Mouse (Mus musculus) c-Kit-positive CD71-negative TER-119-negative erythroid progenitor cells, embryonic 14.5 days (primary cell): Measurements from ENCODE around the gene Tnks2.
A peak's percentile ranks its signal among the peaks of the same experiment; 100 is the strongest.
"Not testable (repeated sequence)": the region's sequence is repeated elsewhere in the genome, so short reads cannot be mapped to it uniquely, and the experiment has no call there.

Experiments used
- DNase-seq: peaks from one replicate; pipeline ENCODE4 v3.0.0-alpha.2; 2013; ENCODE audit warnings: low read depth

The Tnks2 gene

DNA sequence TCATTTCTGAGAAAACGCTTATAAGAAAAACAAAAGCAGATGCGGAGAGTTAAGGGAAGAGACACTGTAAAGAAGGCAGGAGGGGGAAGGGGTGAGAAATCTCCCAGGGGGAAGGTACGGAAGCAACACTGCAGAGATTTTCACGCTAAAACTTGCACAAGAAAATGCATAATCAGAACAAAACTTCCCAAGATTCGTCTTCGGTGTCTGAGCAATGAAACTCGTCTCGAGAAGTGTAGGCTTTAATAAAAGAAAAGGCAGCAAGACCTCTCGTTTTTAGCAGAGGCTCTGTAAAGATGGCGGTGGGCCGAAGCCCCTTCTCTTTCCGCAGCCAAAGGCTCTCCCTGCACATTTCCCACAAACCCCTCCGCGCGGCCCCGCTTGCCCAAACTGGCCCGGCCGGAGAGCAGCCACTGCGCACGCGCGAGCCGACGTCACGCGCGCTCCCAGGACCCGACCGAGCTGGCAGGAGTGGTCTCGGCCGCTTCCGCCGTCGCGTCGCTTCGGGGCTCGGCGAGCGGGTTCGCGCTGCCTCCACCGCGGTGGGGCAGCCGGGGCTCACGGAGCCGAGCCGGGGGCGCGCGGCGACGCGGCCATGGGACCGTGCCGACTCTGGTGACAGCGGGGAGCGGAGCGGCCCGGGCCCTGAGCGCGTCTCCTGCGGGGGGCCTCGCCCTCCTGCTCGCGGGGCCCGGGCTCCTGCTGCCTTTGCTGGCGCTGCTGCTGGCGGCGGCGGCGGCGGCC lies at the start of gene Tnks2:
Gene Tnks2, plus strand, starts transcription at position 445 of the 744 bp plus-strand sequence.
- DNase-seq = peak; percentile 84

DNA sequence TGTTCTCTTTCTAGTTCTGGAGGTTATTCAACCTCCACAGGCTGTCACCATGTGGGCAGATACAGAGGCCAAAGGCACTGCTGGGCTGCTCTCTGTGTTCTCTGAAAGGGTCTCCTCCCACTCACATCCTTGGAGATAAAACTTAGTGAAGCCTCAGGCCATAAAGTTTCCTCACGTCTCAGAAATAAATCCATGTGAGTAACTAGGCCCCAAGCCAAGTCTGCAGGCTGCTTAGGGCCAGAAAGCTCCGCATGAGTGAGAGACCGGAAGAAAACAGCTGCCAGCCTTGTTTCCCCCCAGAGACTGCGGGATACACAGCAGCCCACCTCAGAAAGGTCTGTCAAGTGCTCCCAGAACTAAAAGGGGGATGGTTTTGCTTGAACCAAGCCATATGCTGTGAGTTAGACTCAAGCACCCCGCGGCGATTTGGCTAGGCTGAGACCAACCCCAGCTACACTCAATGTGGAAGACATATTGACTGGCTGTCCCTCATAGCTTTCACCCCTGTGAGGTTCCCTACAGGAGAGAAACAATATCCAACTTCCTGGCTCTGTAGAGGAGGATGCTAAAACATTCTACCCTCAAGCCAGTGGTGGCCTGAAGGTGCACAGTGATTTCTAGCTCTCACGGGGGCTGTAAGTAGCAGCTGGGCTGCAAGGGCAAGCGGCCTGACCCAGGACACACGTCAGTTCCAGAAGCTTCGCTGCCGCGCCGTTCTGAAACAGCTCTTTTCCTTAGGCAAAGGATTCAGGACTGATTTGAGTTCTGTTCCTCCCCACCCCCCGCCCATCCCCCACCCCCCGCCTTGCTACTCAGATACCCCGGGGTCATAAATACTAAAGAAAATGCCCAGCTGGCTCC lies 43.9 kb upstream of the Tnks2 start:
- no peak for DNase-seq

DNA sequence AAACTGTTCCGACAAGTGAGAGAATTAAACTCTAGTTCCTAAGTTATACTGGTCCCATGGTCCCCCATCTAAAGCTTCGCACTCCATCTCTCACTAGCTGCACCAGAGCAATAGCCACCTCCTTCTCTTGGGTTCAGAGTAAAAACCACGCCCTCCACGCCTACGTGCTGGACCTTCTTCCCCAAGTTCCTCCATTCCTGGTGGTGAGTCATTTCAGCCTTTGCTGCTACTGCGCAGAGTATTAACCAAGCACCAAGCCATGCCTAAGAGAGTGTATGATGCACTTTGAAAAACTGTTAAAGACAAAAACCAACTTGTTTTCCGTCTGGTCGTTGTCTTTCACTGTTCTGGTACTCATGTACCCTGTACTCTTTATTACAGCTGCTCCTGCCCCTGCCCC lies 41.4 kb upstream of the Tnks2 start:
- DNase-seq = no peak

DNA sequence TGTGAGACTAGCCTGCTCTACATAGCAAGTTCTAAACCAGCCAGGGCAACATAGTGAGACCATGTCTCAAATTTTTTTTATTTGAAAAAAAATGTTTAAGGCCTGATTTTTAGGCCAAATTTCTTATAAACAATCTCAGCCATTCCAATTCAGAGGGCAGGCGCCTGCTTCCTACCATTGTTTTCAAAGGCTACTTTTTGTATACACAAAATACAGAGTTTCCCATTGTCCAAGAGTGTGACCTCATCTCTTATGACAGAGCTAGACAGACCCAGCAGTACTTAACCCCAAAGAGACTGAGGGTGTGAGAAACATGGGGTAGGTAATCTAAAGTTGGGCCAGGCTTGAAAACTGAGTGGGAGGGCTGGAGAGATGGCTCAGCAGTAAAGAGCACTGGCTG lies 40.6 kb upstream of the Tnks2 start:
- no peak for DNase-seq

DNA sequence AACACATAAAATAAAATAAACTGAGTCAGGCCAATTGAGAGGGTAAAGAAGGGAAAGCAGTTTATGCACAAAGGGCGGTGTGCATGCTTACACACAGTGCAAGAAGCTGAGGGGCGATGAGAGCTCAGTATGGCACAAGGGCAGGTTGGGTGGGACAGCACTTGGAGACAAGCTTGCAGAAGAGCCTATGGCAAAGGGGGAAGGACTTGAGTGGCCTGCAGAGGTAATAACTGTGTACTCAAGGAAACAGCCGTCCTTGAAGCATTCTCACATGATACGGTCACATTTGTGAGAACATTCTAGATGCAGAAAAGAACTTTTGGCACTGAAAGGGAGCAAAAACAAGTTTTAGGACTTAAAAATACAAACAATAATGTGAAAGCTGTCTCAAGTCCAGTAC lies 40.0 kb upstream of the Tnks2 start:
- no peak for DNase-seq

DNA sequence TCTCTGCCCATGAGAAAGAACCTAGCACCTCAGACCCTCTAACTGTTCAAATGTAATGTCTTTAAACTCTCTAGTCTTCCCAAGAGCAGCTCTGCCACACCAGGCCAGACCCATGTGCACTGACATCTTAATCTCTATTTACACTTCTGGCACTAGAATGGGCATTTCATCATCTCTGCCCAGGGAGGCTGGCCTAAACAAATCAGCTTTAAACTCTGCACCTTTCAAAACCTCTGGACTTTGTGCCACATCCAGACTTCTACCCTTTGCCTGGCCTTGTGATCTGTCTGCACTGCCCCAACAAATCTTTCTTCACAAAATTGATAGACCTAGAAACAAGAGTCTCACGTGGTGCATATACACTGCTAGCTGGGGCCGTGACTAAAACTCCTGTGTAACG lies 38.8 kb upstream of the Tnks2 start:
- no peak for DNase-seq

DNA sequence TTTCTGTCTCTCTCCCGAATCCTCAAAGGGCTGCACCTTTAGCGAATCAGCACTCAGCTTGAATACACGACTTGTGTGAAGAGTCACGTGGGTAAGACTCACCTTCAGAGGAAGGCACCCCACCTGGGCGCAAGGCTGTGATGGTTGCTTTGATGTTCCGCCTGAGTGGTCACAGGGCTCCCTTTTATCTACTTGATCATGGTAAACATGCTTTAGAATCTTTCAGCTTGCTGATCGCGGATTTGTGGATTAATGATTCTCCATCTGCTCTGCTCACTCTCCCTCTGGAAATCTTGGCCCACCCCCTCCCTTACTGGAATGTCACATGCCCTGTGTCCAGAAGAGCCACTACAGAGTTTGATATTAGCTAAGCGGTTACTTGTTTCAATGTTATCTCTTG lies 37.1 kb upstream of the Tnks2 start:
- no peak for DNase-seq

DNA sequence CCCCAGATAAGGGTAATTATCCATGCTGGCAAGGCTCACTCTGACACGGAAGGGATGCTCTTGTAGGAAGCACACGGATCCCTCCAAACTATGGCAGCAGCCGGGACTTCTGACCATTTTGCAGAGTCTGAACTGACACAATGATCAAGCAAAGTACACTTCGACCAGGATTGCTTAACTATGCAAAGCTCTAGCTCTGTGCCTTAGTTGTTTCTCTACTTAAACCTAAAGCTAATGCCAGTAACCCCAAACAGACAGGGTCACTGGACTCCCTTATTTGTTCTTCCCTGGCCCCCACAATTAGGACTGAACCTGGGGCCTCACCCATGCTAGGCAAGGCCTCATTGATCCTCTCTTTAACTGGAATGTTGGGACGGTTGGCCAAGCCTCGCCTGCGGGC lies 33.7 kb upstream of the Tnks2 start:
- no peak for DNase-seq

DNA sequence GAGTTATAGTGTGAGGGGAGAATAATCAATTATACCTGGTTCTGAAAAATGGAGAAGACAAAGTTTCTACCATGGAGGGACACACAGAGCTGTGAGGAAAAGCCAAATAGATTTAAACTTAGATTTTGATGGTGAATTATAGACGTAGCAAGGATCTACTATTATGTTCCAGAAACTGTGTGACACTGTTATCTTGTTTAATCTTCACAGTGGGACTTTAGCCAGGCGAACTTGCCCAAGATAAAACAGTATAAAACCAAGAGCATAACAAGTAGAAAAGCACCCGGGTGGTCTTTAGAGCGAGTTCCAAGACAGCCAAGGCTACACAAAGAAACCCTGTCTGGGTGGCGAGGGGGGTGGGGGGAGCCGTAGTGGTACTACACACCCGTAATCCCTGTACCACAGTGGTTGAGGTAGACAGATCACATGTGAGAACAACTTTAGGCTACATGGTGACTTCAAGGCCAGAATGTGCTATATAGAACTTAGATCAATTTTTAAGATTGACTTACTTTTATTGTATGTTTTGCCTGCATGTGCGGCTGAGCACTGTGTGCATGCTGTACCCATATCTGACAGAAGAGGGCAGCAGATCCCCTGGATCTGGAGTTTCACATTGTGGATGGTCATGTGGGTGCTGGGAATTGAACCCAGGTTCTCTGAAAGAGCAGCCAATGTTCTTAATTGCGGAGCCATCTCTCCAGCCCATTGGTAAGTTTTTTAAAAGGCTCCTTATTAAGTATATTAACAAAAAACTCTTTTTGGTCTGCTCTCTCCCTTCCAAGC lies 32.0 kb upstream of the Tnks2 start:
- no peak for DNase-seq

DNA sequence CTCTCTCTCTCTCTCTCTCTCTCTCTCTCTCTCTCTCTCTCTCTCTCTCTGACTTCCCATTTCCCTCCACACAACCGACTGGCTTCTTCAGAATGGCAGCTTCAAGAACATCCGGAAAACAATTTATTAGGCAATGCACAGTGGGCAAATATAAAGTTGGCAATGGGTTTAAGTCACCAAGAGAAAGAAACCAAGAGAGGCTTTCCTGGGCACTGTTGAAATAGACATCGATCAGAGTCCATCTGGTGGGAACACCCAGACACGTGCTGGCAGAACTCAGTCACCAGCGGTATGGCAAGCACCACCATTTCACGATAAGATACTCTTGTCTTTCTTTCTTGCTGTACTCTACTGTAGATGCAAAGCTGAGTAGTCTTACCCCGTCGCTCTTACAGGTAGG lies 30.6 kb upstream of the Tnks2 start:
- DNase-seq = no peak

DNA sequence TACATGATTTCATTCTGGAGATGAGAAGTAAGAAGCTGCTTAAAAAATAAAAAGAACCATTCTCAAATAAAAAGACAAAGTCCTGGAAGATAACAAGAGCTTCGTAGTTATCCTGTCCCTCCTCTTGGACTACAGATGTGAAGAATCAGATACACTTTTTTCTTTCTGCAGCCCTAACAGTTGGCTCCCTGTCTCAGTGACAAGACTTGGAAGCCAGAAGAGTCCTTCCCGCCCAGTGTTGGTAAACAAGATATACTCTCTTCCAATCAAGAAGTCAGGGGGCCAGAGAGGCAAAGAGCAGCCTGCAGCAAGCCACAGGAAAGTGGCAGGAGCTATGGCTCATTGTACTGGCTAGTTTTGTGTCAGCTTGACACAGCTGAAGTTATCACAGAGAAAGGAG lies 27.2 kb upstream of the Tnks2 start:
- no peak for DNase-seq

DNA sequence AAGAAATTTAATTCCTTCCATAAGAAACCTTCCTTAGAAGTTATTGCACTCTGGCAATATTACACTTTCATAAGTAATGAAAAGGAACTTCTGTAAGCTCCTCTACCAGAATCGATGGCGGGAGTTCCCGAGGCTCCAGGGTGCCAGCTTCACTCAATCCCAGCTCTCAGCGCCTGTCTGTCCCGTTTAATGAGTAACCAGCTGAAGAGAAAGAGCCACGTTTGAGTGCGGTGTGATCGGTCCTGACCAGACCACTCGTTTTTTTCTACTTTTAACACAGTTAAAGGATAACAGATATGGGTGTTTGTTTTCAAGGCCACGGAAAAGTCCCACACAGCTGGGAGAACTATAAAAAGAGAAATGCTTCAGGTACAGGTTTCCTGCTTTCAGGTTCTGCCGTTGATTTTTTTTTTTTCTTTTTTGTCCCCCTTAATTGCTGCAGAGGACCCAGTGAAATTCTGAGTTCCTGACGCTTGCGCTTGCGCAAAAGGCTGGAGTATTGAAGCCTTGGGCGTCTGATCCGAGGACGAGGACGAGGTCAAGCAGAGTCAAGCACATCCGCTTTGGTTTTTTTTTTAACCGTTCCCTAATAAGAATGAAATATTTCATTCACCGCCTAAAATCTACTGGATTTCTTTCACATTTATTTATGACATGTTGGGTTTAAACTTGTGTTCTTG lies 25.5 kb upstream of the Tnks2 start:
- DNase-seq = no peak

DNA sequence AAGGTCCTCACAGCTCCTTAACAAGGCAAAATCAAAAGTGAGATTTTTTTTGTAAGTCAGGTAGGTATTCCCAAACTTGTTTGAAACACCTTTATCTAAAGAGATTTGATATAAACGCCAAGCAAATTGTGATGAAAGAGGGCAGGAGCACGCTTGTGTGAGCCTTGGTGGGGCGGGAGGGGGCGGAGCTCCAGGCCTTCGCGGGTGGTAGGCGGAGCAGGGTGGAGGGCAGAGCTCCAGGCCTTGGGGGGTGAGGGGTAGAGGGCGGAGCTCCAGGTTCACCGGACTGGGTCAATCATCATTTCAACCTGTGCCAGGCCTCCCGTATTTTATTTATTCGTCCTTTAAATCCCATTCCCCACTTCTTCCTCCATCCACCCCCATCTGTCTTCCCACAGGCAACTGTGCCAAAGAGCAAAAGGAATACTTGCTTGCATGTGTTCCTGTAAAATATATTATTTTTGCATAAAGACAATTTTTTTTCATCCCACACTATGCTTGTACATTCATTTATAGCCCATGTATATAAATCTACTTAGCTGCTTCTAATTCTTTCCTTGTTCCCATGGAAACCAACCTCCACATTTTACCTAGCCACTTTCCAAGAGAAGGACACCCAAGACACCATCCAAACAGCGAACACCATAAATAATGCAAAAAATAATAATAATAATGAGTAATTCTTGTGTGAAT lies 24.4 kb upstream of the Tnks2 start:
- no peak for DNase-seq

DNA sequence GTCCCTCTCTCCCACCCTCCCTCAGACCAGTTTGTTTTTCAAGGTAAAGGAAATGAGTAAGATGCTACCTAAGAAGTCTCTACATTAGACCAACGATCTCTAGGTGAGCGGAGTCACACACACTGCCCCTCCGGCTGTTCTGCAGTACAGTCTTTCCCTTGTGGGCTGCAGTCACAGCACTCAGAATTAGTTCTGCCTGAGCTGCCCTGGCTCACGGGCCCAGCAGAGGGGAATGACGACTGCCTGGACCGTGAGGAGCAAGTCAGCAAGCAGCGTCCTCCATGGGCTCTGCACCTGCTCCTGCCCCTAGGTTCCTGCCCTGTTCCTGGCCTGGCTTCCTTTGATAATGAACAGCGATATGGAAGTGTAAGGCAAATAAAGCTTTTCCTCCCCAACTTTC lies 22.0 kb upstream of the Tnks2 start:
- no peak for DNase-seq

DNA sequence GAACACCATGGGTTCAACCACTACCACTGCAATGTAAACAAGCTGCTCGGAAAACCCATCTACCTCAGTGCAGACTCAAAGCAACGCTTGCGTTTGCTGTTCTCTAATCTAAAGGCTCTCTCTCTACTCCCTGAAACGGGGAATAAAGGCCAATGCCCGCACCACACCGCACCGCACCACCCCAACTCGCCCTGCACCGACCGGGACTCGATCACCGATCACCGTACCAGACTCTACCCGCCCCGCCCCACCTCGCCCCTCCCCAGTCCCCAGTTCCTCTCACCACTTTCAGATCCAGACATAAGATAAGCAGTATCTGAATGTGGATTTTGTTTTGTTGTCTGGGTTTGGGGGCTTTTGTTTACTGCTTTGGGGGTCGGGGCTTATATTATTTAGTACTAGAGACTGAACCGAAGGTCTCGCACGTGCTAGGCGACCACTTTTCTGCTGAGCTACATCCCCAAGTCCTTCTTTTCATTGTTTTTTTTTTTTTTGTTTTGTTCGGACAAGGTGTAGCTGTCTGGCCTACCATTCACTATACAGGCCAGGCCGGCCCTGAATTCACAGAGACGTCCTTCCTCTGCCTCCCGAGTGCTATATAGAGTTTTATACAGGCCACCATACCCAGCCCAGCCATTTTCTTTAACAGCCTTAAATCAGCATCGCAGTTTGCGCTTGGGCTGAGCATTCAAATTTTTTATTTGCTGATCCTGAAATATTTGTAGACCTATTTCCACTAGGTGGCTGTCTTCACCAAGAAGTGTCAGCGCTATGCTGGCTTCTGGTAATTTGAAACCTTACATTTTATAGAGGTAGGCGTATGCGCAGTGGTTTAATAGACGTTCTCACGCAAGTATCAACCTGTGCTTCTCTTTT lies 18.4 kb upstream of the Tnks2 start:
- no peak for DNase-seq

DNA sequence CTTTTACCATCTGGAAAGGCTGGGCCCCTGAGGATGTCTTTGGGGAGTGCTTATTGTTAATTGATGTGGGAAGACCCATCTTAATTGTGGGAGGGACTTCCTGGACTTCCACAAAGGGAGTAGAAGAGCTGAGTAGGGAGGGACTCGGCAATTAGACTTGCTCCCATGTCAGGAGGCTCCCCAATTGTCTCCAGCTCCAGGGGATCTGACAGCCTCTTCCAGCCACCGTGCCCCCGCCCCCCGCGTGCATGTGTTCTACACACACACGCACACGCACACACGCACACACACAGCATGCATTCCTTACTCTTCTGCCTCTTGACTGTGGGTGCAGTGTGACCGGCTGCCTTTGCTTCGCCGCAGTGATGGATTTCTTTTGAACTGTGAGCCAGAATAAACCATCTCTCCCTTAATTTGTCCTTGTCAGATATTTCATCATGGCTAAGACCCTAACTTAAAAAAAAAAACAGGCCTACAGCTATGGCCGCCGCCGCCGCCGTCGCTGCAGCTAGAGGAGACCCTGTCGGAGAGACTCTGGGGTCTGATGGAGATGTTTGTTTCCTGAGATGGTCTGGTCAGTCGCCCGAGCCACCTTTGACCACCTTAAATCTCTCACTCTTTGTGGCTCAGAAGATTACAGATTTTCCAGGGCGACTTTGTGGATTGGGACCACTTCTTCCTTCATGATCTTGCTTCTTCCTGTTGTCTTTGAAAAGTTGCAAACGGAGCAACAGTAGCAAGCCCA lies 15.7 kb upstream of the Tnks2 start:
- DNase-seq = no peak

DNA sequence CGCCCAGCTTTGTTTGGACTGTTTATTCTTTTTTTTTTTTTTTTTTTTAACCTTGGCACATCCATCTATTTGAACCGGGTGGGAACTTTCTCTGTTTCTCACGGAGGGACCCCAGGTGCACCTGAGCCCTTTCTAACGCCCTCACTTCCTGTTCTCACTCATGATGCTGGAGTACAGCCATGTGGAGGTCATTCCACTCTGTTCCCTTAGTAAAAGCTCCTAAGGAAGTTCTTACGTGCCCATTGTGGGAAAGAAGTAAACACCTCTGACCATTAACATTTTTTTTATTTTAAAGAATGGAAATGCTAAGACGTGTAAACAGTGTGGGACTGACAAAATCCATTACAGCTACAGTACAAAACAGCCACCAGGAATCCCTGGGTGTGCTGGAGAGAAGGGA lies 14.8 kb upstream of the Tnks2 start:
- DNase-seq = no peak

DNA sequence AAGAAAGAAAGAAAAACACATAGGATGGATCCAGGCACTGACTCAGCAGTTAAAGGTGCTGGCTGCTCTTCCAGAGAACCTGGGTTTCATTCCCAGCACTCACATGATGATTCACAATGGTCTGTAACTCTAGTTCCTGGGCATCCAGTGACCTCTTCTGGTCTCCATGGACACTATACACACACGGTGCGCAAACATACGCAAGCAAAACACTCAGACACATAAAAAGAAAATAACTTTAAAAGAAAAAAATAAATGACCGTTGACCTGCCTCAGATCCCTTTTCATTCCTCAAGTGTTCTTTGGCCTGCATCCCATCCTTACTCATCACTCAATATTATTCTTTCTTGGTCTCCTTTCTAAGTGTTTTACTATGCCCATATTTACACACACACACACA lies 13.6 kb upstream of the Tnks2 start:
- no peak for DNase-seq

DNA sequence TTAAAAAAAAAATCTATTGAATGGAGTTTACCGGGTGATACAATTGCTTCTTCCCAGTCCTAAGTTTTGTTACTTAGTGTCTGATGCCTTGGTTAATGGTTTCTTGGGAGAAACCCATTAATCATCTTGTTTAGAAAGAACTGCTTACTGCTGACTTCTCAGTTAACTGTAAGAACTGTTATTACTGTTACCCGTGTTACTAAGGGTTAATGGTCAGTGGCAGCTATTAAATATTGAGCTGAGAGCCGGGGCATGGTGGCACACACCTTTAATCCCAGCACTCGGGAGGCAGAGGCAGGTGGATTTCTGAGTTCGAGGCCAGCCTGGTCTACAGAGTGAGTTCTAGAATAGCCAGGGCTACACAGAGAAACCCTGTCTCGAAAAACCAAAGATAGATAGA lies 12.7 kb upstream of the Tnks2 start:
- not testable (repeated sequence) for DNase-seq

DNA sequence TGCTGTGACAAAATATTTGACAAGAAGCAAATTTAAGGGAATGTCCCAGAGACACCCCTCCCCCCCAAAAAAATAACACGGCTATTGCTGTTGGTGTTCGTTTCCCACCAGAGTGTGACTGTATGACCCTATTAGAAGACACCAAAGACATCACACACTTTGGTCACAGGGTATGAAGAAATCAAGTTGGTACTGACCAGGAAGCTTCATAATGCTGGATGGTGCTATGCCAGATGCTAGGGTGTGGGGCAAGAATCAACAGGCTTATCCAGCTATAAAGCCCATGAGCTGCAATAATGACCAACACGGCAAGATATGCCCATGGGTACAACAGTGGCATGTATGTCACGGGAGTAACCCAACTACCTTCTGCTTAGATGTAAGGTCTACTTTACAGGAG lies 11.3 kb upstream of the Tnks2 start:
- DNase-seq = no peak
